Mouse (Mus musculus) R1 (cell line): ENCODE measurements at regions not wholly inside any gene's neighbourhood (a gene's known extent, or its start where the extent isn't known, plus 50 kb on each side); places are given as distances from the start of the nearest gene placed in this dataset.

ENCODE experiments used
- DNase-seq: peaks from one replicate; pipeline ENCODE4 v3.0.0-alpha.2; 2018; ENCODE audit warnings: low read depth, low spot score

- peak; percentile 57 for DNase-seq
These were observed 744.6 kb downstream of the Inhba start for GRCm38 (mm10) chr13:16756264-16756663.

- DNase-seq = no peak
These were observed 748.4 kb downstream of the Inhba start for GRCm38 (mm10) chr13:16760045-16760444.

GRCm38 (mm10) chr13:16761415-16761814 is 749.8 kb downstream of the Inhba start:
- DNase-seq = peak; percentile 57

- DNase-seq = no peak
These were observed 750.7 kb downstream of the Inhba start for GRCm38 (mm10) chr13:16762326-16762725.

GRCm38 (mm10) chr13:16762727-16763512 is 751.3 kb downstream of the Inhba start:
- no peak for DNase-seq

- peak; percentile 70 for DNase-seq
These were observed 752.1 kb downstream of the Inhba start for GRCm38 (mm10) chr13:16763746-16764145.

- peak; percentile 87 for DNase-seq
These were observed 757.8 kb downstream of the Inhba start for GRCm38 (mm10) chr13:16769409-16769808.

- peak; percentile 53 for DNase-seq
These were observed 758.3 kb downstream of the Inhba start for GRCm38 (mm10) chr13:16769848-16770422.

- DNase-seq = no peak
These were observed 760.2 kb downstream of the Inhba start for GRCm38 (mm10) chr13:16771845-16772244.

- peak; percentile 51 for DNase-seq
These were observed 793.9 kb downstream of the Inhba start for GRCm38 (mm10) chr13:16805560-16805959.
